Mouse (Mus musculus): ENCODE measurements at regions not wholly inside any gene's neighbourhood (a gene's known extent, or its start where the extent isn't known, plus 50 kb on each side); places are given as distances from the start of the nearest gene placed in this dataset.
A peak's percentile ranks its signal among the peaks of the same experiment; 100 is the strongest.
"Not testable (repeated sequence)": the region's sequence is repeated elsewhere in the genome, so short reads cannot be mapped to it uniquely, and the experiment has no call there.

GRCm38 (mm10) chr12:117379103-117379850 lies 137.0 kb upstream of the Rapgef5 start:
- DNase-seq (ENCODE audit: low spot score), result no peak

DNA sequence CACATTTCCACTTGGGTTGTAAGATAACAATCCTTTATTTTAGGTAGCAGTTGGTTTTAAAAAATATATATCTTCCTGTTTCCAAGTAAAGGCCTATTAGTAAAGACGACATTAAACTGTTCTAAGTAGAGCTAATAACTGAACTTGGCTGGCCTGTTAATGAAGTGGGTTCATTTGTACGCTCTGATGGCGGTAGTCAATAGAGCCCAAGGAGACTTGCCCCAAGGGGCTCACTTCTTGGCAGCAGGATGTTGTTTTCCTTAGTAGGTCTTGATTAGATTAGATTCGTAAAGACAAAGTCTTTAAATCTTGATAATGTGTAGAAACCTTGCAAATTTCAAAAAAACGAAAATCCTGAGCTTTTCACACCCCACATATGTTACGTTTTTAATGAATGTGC lies 135.4 kb upstream of the Rapgef5 start:
- DNase-seq (ENCODE audit: low spot score), result no peak

DNA sequence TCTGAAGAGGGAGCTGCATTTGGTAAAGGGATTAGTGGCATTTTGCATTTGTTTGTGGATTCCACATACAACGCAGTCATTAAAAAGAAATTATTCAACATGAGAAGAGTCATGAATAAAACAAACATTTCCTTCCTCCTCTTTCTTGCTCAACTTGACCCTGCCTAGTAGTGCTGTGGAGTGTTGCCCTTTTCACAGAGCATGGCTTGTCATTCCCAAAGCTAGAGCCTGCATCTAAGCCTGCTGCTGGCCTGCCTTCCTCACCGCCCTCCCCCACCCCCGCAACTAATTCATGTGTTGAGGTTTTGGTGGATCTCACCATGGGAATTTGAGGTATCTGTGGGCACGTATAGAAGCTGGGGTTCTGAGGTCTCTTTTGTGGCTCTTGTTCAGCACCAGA lies 133.6 kb upstream of the Rapgef5 start:
- not testable (repeated sequence) for DNase-seq (ENCODE audit: low spot score)

DNA sequence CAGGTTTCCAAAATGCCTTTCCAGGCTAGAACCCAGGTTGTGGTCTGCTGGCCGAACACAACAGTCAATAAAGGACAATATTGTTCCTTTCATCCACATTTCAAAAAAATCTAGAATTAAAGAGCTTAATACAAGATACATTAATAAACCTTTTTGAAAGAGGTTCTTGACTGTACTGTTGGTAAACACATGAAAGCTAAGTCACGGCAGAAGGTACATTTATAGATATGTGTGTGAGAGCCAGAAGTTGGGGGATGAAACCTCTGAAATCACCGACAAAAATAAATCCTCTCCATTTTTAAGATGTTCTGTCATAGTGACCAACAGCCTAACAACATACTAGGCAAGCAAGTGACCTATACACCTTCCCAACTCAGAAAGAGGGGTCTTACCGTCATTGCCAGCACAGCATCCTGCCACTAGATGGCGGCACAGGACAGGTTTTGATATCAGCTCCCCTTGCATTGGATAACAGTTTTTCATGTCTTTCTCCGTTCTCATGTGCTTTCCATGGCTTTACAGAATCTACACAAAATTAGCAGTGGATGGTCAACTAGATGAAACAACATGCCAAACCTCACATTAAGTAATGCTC lies 131.1 kb upstream of the Rapgef5 start:
- peak; percentile 16 for DNase-seq (ENCODE audit: low spot score)

DNA sequence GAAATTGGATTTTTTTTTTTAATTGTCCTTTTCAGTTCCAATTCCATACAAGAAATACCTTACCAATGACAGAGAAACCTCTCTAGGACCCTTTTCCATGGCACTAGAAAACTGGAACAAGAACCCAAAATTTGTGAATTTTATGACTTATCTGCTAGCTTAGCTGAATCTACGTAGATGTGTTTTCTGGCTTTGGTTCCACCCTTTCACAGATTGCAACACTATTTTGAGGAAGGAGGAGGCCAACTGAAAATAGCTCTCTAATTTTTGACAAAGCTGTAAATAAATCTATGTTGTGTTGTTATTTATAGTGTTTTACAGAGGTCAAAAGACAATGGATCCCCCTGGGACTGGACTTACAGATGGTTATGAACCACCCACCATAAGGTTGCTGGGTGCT lies 130.6 kb upstream of the Rapgef5 start:
- no peak for DNase-seq (ENCODE audit: low spot score)

DNA sequence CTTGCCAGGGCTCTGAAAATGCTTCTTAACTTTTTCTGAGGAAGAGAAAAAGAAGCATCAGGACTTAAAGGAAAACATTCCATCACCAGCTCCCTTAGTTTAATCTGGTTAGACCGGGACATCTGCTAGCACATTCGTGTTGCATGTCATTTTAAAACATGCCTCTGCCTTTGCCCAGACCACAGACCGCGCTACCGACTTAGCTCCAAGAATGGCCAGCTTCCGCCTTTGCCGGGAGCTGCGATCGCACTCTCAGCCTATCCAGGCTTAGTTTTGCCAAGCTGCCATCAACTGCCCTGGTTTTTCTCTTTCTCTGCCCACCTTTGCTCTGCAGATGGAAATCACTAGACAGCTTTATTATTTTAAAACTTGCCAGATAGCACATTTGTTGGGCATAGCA lies 129.3 kb upstream of the Rapgef5 start:
- no peak for DNase-seq (ENCODE audit: low spot score)

DNA sequence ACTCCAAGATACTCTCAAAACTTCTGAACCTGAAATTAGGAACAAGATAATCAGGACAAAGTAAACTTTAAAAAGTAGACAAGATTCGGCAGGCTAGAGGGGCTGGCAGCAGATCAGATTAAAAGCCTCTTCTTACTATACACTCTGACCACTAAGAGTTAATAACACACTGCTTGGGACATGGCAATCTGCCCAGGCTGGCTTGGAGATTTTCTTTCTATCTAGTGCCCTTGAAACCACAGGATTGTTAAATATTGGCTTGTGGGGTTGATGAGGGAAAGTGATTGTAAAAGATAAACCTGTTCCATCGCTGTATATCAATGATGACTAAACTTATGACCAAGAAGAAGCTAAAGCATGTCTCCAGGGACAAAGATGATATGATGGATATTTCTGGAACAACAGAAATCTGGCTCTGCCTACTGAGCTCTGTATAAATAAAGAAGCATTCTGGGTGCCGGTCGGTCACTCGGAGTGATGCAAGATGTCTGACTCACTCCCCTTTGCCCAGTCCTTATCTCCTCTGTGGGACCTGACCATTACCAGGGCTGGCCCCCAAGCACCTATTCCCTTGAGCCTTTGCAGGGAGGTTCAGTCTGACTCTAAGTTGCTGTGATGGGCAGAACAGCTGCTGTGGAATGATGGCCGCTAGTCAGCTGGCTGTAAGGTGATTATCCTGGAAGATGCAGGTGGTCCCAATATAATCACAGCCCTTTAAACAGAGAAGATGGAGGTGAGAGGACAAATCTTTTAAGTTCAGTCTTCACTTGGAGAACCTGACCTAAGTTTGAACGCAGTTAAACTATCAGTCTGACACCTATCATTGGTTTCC lies 126.5 kb upstream of the Rapgef5 start:
- DNase-seq (ENCODE audit: low spot score), result peak; percentile 45

GRCm38 (mm10) chr12:117397512-117397911 lies 118.8 kb upstream of the Rapgef5 start:
- DNase-seq (ENCODE audit: low spot score), result no peak

DNA sequence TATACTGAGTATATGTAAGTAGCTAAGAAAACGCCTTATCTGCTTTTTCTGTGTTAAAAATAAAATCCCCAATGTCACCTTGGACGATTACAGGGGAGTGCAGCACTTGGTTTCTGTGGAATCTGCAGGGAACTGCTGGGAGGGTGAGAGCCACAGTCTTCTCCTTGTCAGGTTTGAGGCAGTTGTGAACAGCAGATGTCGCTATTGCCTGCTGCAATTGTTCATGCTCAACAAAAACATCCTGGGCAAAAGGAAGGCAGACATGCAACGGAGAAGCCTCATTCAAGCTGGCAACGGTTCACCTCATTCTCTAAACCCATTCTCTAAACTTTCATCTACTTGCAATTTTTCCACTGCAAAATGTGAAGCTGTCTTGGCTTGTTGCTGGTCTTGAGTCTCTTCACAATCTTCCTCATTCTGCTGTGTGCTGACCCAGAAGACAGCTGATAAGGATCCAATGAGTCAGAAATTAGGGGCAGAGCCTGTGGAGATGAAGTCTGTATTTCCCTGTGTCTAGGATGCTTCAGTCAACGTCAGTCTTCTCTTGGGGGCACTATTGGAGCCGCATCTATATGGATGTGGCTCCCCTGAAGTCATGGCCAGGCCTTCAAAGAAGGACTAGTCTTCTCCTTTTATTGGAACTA lies 112.6 kb upstream of the Rapgef5 start:
- DNase-seq (ENCODE audit: low spot score), result peak; percentile 40

DNA sequence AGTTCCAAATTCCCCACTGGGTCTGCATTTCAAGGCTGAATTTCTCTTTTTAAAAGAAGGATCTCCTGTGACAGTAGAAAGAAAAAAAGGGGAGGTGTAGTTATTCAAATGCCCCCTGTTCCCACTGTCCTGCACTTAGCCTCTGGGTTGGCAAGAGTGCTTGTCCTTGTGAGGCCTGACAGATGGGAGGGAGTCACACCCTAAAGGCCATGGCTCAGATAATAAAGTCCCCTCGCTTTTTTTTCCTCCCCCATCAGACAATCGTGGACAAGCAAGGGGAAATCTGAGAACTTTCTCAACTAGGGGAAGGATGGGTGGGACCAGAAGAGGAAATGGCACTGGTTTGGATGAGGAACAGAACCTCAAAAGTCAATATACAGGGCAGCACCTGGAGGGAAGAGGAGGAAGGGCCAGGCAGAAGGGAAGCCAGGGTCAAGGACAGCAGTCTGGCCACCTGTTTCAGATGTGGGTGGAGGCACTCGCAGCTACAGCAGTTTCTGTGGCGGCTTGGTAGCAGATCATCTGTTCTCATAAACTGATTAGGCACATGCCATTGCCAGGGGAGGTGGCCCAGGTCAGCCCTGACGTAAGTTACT lies 112.0 kb upstream of the Rapgef5 start:
- DNase-seq (ENCODE audit: low spot score), result no peak

DNA sequence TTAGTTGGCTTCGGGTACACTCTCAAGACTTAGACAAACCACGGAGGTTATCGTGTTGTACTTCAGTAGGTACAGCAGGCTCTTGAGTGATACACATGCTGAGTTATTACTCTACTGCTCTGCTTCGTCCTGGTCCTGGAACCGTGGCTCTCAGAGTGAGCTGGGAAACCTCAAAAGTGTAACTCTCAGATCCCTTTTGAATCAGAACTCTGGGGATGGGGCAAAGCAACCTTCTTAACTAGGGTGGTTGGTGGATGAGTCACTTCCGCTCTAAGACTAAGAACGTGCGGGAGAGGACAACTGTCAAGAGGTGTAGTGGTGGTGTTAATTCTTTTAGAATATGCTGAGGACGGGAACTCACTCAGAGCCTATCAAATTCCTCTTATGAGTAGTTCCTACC lies 109.4 kb upstream of the Rapgef5 start:
- DNase-seq (ENCODE audit: low spot score), result no peak

DNA sequence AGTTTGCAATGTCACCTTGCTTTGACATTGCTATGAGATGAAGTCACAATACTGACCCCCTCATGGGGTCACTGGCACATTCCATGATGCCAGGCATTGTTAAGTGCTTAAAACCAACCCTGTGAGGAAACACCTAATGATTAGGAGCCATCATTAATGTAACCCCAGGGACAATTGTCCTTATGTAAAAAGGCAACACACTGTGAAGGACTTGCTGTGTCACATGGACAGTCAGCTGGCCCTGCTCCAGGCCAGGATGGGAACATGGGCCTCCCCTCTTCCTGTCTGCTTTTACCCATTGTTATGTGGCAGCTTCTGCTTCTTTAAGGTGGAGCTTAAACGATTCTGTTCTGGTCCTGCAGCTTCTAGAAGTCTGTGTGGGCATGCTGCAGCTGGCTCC lies 105.7 kb upstream of the Rapgef5 start:
- DNase-seq (ENCODE audit: low spot score), result no peak

DNA sequence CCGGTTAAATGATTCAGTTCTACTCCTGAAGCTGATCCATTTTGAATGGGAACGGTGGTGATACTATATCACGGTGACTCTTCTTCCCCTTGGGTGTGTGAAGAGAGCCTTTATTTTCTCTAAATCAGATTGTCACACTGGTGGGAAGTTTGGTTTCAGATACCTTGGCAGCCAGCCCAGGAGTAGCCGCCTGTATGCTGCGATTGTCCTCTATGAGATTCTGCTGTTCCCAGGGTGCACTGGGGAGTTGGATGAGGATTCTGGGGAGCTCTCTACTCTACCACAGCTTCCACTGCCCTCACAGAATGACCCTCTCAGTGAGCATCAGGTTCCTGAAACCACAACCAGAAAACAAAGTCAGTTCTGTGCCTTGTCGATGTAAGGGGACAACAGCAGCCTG lies 104.0 kb upstream of the Rapgef5 start:
- no peak for DNase-seq (ENCODE audit: low spot score)

DNA sequence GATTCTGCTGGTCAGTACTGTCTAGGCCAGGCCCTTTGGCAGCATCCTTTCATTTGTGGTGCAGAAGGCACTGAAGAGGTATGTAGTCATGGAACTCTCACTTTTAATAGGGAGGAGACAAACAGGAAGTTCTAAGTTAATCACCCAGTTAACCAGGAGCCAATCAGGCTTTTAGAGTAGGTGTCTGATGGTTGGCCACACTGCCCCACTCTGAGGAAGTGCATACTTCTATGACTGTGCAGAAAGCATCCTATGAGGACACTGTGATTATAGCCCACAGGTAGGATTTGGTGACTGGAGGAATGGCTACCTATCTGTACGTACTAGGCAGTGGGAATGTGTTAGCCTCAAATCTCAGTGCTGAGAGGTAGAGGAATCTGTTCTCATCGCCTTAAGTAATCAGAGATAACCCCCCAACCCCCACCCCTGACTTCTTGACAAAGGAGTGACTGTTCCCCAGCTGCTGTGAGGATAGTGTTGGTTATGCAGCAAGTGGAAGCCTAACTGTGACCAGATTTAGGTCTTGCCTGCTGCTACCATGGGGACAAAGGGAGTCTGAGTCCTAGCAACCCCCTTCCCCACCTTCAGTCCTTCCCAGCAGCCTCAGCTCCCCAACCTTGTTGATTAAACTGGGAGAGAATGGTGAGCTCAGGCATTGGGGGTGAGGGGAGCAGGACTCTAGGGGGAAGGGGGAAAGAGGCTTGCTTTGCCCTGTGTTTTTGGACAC lies 103.3 kb upstream of the Rapgef5 start:
- no peak for DNase-seq (ENCODE audit: low spot score)

DNA sequence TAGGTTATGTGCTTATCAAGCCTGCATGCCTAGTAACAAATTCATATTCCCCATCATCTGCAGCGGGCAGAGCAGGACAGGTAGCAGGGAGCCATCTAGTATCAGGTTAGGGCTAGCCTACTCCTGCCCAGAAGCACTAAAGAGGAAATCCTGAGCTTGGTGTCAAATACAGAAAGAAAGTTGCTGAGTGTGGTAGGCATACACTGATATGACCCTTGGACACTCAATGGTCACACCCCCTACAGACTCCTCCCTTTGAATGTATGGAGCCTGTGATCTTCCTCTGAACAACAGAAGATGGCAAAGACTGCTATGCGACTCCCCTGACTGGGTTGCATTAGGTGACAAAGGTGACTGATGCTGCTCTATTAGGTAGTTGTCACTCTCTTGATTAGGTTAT lies 102.3 kb upstream of the Rapgef5 start:
- DNase-seq (ENCODE audit: low spot score), result no peak

- DNase-seq (ENCODE audit: low spot score), result no peak
Measured at GRCm38 (mm10) chr12:117415146-117415545, 101.1 kb upstream of the Rapgef5 start.

GRCm38 (mm10) chr12:117417991-117418390 lies 98.3 kb upstream of the Rapgef5 start:
- DNase-seq (ENCODE audit: low spot score), result no peak

DNA sequence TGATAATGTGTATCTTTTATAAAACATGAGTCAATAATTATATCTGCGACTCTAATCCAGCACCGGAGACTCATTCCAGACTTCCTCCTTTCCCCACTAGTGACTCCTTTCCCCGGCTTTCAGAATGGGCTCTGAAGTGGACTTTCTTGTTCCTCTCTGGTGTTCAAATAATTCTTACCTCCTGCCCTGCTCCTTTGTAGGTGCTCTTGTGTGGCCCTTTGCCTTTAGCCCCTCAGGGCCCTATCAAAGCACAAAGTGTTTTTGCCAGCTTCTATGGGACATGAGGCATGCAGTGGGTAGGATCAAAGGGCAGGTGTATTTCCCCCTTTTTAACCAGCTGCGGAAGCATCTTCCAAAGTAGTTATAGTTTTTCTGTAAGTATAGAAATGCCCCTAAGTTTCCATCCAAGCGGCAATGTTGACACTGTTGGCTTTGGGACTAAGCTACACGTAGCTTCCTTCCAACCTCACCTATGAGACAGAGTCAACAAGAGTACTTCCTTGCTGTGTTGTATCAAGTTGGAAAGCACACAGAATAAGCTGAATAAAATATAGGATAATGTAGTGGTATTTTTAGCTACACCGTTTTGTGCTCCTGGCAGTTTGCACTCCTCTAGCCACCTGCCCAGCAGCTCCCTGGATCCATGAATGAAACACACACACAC lies 93.8 kb upstream of the Rapgef5 start:
- DNase-seq (ENCODE audit: low spot score), result no peak

GRCm38 (mm10) chr12:117425363-117426031 lies 90.8 kb upstream of the Rapgef5 start:
- DNase-seq (ENCODE audit: low spot score), result no peak

DNA sequence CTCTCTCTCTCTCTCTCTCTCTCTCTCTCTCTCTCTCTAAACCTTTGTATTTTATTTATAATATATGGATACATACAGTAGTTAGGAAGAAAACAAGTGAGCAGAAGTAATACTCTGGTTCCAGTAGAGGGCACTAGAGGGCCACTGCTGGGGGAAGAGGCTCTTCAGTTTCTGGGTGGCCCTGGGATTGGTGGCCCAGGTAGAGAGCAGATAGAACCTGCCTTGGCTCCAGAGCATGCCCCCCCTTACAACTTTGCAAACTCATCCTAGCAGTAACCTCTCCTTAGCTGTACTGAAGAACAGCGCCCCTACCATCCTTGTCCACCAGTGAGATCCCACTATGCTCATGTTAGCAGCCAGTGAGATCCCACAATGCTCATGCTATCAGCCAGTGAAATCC lies 88.8 kb upstream of the Rapgef5 start:
- DNase-seq (ENCODE audit: low spot score), result no peak

All from ovary, adult 18-20 months (tissue).